Mouse (Mus musculus): ENCODE measurements around the gene Epb41l4b. TPM values are rescaled to one million over a fixed set of nuclear protein-coding genes. Genes with fewer than 3 reads are reported as not detected.

Gene Epb41l4b
- polyA plus RNA-seq, 1 experiment from 2014 or later, result 10.3 TPM

DNA sequence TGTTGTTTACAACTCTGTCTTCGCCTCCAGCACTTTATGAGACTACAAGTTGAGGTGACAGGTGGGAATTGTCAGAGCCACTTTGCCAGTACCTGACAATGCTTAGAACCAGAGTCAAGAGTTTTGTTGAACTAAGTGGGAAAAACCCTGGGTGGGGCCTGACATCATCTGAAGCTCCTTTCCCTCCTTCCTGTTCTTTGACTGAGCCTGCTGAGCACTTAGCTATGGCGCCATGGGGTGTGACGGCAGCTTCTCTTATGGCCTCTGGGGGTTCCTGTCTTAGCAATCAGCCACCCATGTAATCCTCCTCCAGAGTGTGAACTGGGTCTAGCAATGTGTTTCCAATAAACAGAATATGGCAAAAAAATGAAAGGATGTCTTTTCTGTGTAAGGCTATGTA lies 119.7 kb downstream of the Epb41l4b start:
- 53% methylated on average over 3 of the region's 3 CpGs for WGBS
- DNase-seq (ENCODE audit: low spot score) (no peak), ATAC-seq (no peak)
- Histone ChIP-seq H3K4me3 (ENCODE audit: low read depth, low read length) (no peak overlapping the region), H3K4me1 (ENCODE audit: insufficient read depth, low read depth, low read length) (no peaks in the 10 kb centered on the region), H3K27me3 (replicated peaks; ENCODE audit: insufficient read depth, low read length) (no peaks in the 10 kb centered on the region), H3K9me3 (ENCODE audit: low read length) (no peaks in the 10 kb centered on the region), H3K4me2 (replicated peaks; ENCODE audit: low read depth, low read length) (no peak overlapping the region), H3K27ac (ENCODE audit: low read length) (no peak overlapping the region), H3K36me3 (ENCODE audit: insufficient read depth, low read length) (no peaks in the 10 kb centered on the region), H3K9ac (replicated peaks; ENCODE audit: low read depth) (no peak overlapping the region)
- TF ChIP-seq EP300 (IDR thresholded peaks at IDR 0.05), result no peak
- no peak for TF ChIP-seq CTCF (IDR thresholded peaks at IDR 0.05)

DNA sequence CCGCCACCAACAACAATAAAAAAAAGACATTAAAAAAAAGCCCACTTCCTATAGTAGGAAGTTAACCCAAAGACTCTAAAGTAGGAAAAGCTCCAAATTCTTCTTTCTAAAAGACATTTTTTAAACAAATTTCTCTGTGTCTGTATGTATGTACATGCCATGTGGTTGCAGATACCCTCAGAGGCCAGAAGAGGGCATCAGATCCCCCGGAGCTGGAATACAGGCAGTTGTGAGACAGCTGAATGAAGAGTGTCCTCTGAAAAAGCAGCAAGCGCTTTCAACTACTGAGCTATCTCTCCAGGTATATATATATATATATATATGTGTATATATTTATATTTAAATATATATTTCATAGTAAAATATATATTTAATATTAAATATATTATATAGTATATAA lies 121.9 kb downstream of the Epb41l4b start:
- H3K9ac ChIP-seq (replicated peaks; ENCODE audit: low read depth), result no peak overlapping the region
- H3K4me1 ChIP-seq (ENCODE audit: insufficient read depth, low read depth, low read length), result no peaks in the 10 kb centered on the region
- no peak overlapping the region for H3K27ac ChIP-seq (ENCODE audit: low read length)
- DNase-seq (ENCODE audit: low spot score) (no peak), ATAC-seq (no peak)
- no peak overlapping the region for H3K4me2 ChIP-seq (replicated peaks; ENCODE audit: low read depth, low read length)
- peak; percentile 23; the same call in 1 of the 2 replicates for TF ChIP-seq CTCF (IDR thresholded peaks at IDR 0.05)
- no peak for TF ChIP-seq EP300 (IDR thresholded peaks at IDR 0.05)
- H3K27me3 ChIP-seq (replicated peaks; ENCODE audit: insufficient read depth, low read length), result no peaks in the 10 kb centered on the region
- no peaks in the 10 kb centered on the region for H3K36me3 ChIP-seq (ENCODE audit: insufficient read depth, low read length)
- 77% methylated on average over 3 of the region's 3 CpGs for WGBS
- H3K4me3 ChIP-seq (ENCODE audit: low read depth, low read length), result no peak overlapping the region
- no peaks in the 10 kb centered on the region for H3K9me3 ChIP-seq (ENCODE audit: low read length)

DNA sequence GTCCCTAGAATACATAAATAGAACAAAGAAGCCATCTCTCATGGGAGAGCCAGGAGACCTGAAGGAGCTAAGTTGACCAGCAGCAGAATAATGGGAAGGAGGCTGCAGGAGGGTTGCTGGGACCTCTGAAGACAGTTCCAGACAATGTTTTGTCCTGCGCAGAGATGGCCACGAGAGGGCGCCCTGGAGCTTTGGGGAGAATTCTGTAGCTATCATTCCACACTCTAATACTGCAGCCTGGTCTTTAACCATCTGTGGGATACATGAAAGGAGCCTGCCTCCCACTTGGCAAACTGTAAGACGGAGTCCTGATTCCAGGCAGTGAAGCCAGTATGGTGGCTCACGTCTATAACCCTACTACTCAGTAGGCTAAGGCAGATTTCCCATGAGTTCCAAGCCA lies 126.0 kb downstream of the Epb41l4b start:
- no peak overlapping the region for H3K4me2 ChIP-seq (replicated peaks; ENCODE audit: low read depth, low read length)
- TF ChIP-seq CTCF (IDR thresholded peaks at IDR 0.05) (peak; percentile 91), EP300 (IDR thresholded peaks at IDR 0.05) (no peak)
- H3K27me3 ChIP-seq (replicated peaks; ENCODE audit: insufficient read depth, low read length), result no peaks in the 10 kb centered on the region
- no peak overlapping the region for H3K4me3 ChIP-seq (ENCODE audit: low read depth, low read length)
- WGBS, result 23% methylated on average over 5 of the region's 5 CpGs
- DNase-seq (ENCODE audit: low spot score) (peak; percentile 70), ATAC-seq (no peak; the same call in 1 of the 2 replicates)
- no peaks in the 10 kb centered on the region for H3K9me3 ChIP-seq (ENCODE audit: low read length)
- H3K4me1 ChIP-seq (ENCODE audit: insufficient read depth, low read depth, low read length), result no peaks in the 10 kb centered on the region
- no peaks in the 10 kb centered on the region for H3K36me3 ChIP-seq (ENCODE audit: insufficient read depth, low read length)
- no peak overlapping the region for H3K9ac ChIP-seq (replicated peaks; ENCODE audit: low read depth)
- H3K27ac ChIP-seq (ENCODE audit: low read length), result no peak overlapping the region

DNA sequence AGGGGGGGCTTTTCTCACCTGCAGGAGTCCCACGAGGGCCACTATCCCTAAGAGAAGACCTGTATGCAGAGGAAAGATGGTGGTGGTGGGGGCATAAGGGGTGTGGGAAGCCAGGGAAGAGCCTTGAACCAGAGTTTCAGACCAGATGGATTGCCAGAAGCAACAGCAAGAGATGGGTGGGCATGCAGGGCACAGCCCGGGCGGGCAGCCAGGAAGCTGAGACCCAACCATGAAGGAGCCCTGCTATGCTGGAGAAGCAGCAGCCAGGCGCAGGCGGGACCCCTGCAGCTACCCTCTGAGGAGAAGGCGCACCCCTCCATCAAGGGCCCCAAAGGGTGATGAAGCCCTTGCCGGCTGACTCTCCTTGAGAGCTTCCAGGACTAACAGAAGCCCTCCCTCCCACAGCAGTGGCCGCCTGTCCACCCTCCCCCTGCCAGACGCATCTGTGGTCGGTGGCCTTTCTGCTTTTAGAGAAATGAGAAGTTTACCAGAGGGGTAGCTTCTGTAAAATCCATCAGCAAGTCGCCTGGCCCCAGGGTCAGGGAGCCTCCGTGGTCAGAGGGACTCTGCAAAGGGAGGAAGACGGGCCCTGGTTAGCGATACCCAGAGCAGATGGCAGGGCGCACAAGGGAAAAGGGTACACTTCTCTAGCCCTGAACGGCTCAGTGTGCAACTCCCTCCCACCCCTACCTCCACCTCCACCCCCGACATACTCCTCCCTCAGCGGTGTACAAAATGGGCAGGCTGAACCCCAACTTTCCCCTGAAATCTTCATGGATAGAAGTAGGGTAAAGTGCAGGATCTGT lies 126.7 kb downstream of the Epb41l4b start:
- DNase-seq (ENCODE audit: low spot score), result no peak

DNA sequence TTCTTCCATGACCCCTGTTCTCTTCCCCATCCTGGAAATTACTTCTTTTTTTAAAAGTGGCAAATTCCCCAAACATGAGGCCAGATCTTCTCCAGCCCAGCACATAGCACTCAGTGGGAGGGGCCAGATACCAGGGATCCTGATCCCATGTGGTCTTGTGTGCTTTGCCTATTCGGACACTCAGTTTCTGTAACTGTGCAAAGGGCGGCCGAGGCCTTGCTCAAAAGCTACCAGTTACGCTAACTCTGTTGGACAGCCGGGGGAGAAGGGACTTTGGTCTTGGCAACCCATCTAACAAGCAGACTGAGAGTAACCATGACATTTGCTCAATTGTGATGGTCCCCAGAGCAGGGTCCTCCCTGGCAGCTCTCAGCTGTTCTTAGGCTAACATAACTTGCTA lies 128.2 kb downstream of the Epb41l4b start:
- Histone ChIP-seq H3K4me1 (ENCODE audit: insufficient read depth, low read depth, low read length) (no peaks in the 10 kb centered on the region), H3K4me3 (ENCODE audit: low read depth, low read length) (no peak overlapping the region), H3K4me2 (replicated peaks; ENCODE audit: low read depth, low read length) (no peak overlapping the region), H3K27ac (ENCODE audit: low read length) (no peak overlapping the region), H3K9me3 (ENCODE audit: low read length) (no peaks in the 10 kb centered on the region), H3K36me3 (ENCODE audit: insufficient read depth, low read length) (no peaks in the 10 kb centered on the region), H3K9ac (replicated peaks; ENCODE audit: low read depth) (no peak overlapping the region), H3K27me3 (replicated peaks; ENCODE audit: insufficient read depth, low read length) (no peaks in the 10 kb centered on the region)
- ATAC-seq (no peak), DNase-seq (ENCODE audit: low spot score) (no peak)
- TF ChIP-seq CTCF (IDR thresholded peaks at IDR 0.05) (no peak), EP300 (IDR thresholded peaks at IDR 0.05) (no peak)
- 79% methylated on average over 5 of the region's 5 CpGs for WGBS

More for the DNA sequence above, 126.7 kb downstream of the Epb41l4b start:
- H3K36me3 ChIP-seq (ENCODE audit: insufficient read depth, low read length), result no peaks in the 10 kb centered on the region
- H3K4me3 ChIP-seq (ENCODE audit: low read depth, low read length), result no peak overlapping the region
- no peaks in the 10 kb centered on the region for H3K9me3 ChIP-seq (ENCODE audit: low read length)
- H3K27ac ChIP-seq (ENCODE audit: low read length), result no peak overlapping the region
- WGBS, result 57% methylated on average over 18 of the region's 18 CpGs
- no peak for ATAC-seq
- no peak overlapping the region for H3K9ac ChIP-seq (replicated peaks; ENCODE audit: low read depth)
- no peak overlapping the region for H3K4me2 ChIP-seq (replicated peaks; ENCODE audit: low read depth, low read length)
- TF ChIP-seq EP300 (IDR thresholded peaks at IDR 0.05) (no peak), CTCF (IDR thresholded peaks at IDR 0.05) (no peak)
- no peaks in the 10 kb centered on the region for H3K4me1 ChIP-seq (ENCODE audit: insufficient read depth, low read depth, low read length)
- no peaks in the 10 kb centered on the region for H3K27me3 ChIP-seq (replicated peaks; ENCODE audit: insufficient read depth, low read length)

DNA sequence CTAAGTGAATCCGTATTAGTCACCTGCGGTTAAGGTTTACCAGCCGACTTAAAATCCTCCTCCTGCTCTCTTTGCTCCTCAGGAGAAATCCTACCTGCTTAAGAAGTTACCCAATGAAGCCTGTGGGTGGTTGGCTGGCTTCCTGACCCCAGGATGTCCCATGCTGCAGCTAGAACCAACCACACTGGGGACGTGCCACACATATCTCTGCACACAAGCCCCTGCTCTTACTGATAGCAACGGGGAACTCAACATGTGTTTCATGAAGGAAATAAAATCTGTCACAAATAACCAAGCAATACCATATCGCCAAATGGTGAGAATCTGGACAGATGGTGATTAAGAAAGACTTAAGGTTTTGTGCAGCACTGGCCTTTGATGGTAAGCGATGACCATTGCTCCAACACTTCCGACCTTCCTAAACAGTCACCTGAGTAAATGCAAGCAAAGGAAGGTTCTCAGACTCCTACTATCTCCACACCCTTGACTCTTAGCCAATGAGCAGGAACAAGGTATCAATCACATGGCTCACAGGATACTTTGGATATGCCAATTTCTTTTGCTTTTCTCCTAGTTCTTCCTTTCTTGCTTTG lies 131.7 kb downstream of the Epb41l4b start:
- no peak overlapping the region for H3K27ac ChIP-seq (ENCODE audit: low read length)
- H3K27me3 ChIP-seq (replicated peaks; ENCODE audit: insufficient read depth, low read length), result no peaks in the 10 kb centered on the region
- TF ChIP-seq EP300 (IDR thresholded peaks at IDR 0.05), result no peak
- TF ChIP-seq CTCF (IDR thresholded peaks at IDR 0.05), result no peak
- no peak overlapping the region for H3K4me3 ChIP-seq (ENCODE audit: low read depth, low read length)
- no peak overlapping the region for H3K9ac ChIP-seq (replicated peaks; ENCODE audit: low read depth)
- H3K36me3 ChIP-seq (ENCODE audit: insufficient read depth, low read length), result no peaks in the 10 kb centered on the region
- no peak overlapping the region for H3K4me2 ChIP-seq (replicated peaks; ENCODE audit: low read depth, low read length)
- no peak for ATAC-seq
- DNase-seq (ENCODE audit: low spot score), result no peak
- H3K9me3 ChIP-seq (ENCODE audit: low read length), result no peaks in the 10 kb centered on the region
- H3K4me1 ChIP-seq (ENCODE audit: insufficient read depth, low read depth, low read length), result no peaks in the 10 kb centered on the region
- 52% methylated on average over 8 of the region's 8 CpGs for WGBS

Measured in lung, postnatal 0 days (tissue).